Mouse (Mus musculus) MN1 (cell line): ENCODE data around the gene Dbt.

Source experiments
- DNase-seq: peaks from one replicate; pipeline ENCODE4 v3.0.0-alpha.2; 2016; ENCODE audit warnings: low spot score

Gene Dbt

GRCm38 (mm10) chr3:116512904-116513716, at the start of gene Dbt:
Gene Dbt, plus strand, starts transcription at chr3:116513070.
- peak; percentile 77 for DNase-seq

- no peak for DNase-seq
Measured at GRCm38 (mm10) chr3:116464318-116464717, 48.6 kb upstream of the Dbt start.

- DNase-seq, result no peak
Measured at GRCm38 (mm10) chr3:116465709-116466108, 47.2 kb upstream of the Dbt start.

GRCm38 (mm10) chr3:116474602-116475001, 38.3 kb upstream of the Dbt start:
- DNase-seq, result peak; percentile 41

GRCm38 (mm10) chr3:116476686-116477298, 36.1 kb upstream of the Dbt start:
- no peak for DNase-seq

- no peak for DNase-seq
Measured at GRCm38 (mm10) chr3:116477351-116477750, 35.5 kb upstream of the Dbt start.

GRCm38 (mm10) chr3:116480119-116480518, 32.8 kb upstream of the Dbt start:
- DNase-seq, result no peak

GRCm38 (mm10) chr3:116480937-116481336, 31.9 kb upstream of the Dbt start:
- no peak for DNase-seq

- no peak for DNase-seq
Measured at GRCm38 (mm10) chr3:116482724-116483123, 30.1 kb upstream of the Dbt start.

- DNase-seq, result no peak
Measured at GRCm38 (mm10) chr3:116483271-116483670, 29.6 kb upstream of the Dbt start.

- no peak for DNase-seq
Measured at GRCm38 (mm10) chr3:116490920-116491319, 21.9 kb upstream of the Dbt start.

- DNase-seq, result no peak
Measured at GRCm38 (mm10) chr3:116491923-116492454, 20.9 kb upstream of the Dbt start.

- no peak for DNase-seq
Measured at GRCm38 (mm10) chr3:116493658-116494057, 19.2 kb upstream of the Dbt start.

- no peak for DNase-seq
Measured at GRCm38 (mm10) chr3:116495671-116496070, 17.2 kb upstream of the Dbt start.

GRCm38 (mm10) chr3:116507772-116508351, 5.0 kb upstream of the Dbt start, which contains the start of gene Rtca:
Gene Rtca, minus strand, starts transcription at chr3:116508208.
- peak; percentile 97 for DNase-seq

- no peak for DNase-seq
Measured at GRCm38 (mm10) chr3:116512151-116512903, 543 bp upstream of the Dbt start.

- DNase-seq, result no peak
Measured at GRCm38 (mm10) chr3:116520141-116520761, 7.4 kb downstream of the Dbt start.

- DNase-seq, result no peak
Measured at GRCm38 (mm10) chr3:116529741-116530140, 16.9 kb downstream of the Dbt start.

- no peak for DNase-seq
Measured at GRCm38 (mm10) chr3:116530826-116531225, 18.0 kb downstream of the Dbt start.

GRCm38 (mm10) chr3:116536428-116537199, 23.7 kb downstream of the Dbt start:
- peak; percentile 17 for DNase-seq

- no peak for DNase-seq
Measured at GRCm38 (mm10) chr3:116537200-116537573, 24.3 kb downstream of the Dbt start.
